Mouse (Mus musculus) gastrocnemius, postnatal 14 days (tissue): ENCODE measurements around the gene Zfp652. TPM values are rescaled to one million over a fixed set of nuclear protein-coding genes. Genes with fewer than 3 reads are reported as not detected.
A peak's percentile ranks its signal among the peaks of the same experiment; 100 is the strongest.

Experiments
- DNase-seq: peaks from one replicate; pipeline ENCODE4 v3.0.0; 2021; ENCODE audit warnings: mixed read lengths
- intact Hi-C: fragments of 180-260 bp; cut with DNase I; formaldehyde crosslinking; loops from one replicate; pipeline ENCODE4 v1.15.1; 2025; ENCODE audit warnings: low total_unique reads
- total RNA-seq, 2 experiments: library from RNA; stranded (reverse); gene quantifications; 2 replicates each; pipeline ENCODE4 v1.2.3; 2021

The Zfp652 gene
- total RNA-seq, 2 experiments from 2014 or later = 42.0 to 43.1 TPM

DNA sequence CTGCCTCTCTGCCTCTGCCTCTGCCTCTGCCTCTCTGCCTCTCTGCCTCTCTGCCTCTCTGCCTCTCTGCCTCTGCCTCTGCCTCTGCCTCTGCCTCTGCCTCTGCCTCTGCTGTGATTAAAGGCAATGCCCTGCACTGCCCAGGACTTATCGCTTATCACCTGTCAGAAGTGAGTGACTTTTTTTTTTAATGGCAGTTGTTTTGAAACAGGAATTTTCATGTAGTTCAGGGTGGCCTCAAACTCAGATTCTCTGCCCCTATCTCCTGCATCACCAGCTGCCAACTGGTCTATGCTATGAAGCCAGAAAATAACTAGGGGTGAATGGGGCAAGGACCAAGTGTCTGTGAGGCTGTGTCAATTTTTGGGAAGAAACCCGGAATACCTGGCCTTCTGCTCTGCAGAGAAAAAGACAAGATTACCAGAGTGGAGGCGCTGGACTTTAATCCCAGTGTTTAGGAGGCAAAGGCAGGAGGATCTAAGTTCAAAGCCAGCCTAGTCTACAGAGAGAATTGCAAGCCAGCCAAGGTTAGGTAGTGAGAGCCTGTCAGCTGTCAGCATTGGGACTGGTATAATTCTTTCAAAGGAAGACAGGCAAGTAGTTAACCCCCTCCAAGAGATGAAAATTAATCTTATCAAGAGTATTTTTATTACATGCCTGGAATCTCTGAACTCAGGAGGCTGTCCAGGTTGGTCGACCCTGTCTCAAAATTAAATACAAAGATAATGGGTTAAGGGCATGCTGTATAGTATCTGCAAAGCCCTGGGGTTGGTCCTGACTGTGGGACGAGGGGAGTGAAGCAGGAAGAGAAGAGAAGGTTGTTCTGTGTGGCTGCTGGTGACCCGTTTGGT is 114.1 kb downstream of the Zfp652 start:
- intact Hi-C loops = loop anchor here (5.0 kb wide), 1 partner anchor 54 kb away; no protein-coding TSS in a partner anchor
- DNase-seq = no peak

DNA sequence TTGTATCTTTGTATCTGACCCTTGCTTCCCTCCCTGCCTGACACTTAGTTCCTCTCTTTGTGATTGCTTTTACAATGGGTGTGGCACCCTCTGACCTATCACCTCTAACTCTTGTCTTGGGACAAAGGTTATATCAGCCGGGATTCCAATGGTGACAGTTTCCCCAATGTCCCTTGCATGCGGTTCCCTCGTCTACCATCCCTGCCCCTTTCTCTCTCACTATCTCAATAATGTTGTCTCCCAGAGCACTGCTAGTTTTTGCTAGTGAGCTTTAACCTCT is 114.6 kb downstream of the Zfp652 start:
- no peak for DNase-seq
- intact Hi-C loops = loop anchor here (5.0 kb wide), 1 partner anchor 55 kb away; no protein-coding TSS in a partner anchor

DNA sequence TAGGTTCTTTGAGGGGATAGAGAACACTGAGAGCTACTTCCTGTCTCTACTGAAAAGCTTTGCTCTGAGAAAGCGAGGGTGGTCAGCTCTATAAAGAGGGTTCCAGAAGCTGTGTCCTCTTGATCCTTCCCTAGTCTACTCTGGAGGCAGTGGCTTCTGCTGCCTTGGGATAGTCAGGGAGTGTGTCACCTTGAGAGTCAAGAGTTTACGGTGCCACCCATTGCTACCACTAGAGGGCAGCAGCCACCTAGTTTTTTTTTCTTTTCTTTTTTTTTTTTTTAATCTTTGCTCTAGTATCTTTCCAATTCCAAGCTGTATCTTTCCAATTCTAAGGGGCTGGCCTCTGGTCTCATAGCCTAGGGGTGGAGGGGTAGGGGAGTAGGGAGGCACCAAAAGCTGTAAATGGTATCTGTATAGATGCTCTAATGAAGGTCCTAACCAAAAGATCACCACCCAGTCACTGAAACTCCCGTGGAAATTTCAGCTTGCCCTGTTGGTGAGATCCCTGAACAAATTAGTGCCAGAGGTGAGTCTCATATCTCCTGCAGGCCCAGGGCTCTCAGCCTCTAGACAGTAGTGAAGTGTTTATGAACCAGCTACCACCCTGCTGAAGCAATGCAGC is 115.1 kb downstream of the Zfp652 start:
- peak; percentile 62 for DNase-seq
- intact Hi-C loops = loop anchor here (2.0 to 5.0 kb wide), 2 partner anchors 25 to 55 kb away; no protein-coding TSS in a partner anchor

DNA sequence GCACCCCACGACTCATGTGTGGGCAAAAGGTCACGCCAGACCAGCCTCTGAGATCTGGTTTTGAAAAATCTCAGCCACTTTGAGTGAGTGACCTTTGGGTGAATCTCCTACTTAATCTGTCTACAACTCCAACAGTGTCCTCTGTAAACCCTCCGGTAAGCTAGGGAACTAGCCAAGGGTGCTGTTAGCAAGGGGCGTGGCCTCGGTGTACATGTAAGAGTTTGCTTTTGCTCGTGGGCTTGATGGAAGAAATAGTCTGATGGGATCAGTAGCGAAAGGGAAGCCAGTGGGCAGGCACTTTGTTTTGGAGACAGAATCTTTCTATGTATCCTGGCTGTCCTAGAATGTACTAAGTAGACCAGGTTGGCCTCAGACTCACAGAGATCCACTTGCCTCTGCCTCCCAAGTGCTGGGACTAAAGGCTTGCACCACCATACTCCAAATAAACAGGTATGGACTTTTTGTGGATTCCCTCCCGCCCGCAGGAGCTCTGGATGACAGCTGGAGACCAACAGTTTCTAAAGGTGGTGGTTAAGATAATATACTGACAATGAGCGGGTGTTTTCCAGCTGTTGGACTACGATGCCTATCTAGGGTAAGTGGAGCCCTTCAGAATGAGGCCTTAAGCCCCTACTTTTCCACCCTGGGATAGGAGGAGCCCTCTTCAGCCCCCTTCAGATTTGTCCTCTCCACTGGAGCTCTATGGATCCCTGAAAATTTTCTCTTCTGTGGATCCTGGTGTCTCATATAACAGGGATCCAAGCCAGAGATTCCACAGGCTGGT is 115.9 kb downstream of the Zfp652 start:
- intact Hi-C loops = loop anchor here (2.0 to 5.0 kb wide), 2 partner anchors 24 to 56 kb away; no protein-coding TSS in a partner anchor
- DNase-seq = no peak

DNA sequence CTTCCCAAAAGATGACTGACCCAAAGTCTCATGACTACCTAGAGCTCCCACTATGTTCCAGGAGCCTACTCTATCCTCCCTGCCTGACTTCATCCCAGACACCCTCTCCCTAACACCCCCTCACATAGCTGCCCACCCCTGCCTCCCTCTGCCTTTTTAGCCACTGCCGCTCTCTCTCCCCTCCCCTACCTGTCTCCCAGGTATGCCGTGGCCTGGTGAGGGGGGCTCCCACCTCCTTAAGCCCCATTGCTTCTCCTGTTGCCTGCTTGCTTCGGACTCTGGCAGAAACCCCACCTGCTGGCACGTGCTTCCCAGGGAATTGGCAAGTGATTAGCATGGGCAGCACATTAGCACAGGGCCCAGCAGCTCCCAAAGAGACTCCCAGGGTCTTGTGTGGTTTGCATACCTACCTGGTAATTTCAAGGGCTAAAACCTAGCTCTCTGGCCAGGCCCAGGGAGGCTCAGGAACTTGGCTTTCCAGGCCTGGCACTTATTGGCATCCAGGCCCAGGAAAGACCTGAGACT is 117.1 kb downstream of the Zfp652 start:
- intact Hi-C loops = loop anchor here (2.0 to 5.0 kb wide), 2 partner anchors 23 to 57 kb away; no protein-coding TSS in a partner anchor
- DNase-seq = no peak

DNA sequence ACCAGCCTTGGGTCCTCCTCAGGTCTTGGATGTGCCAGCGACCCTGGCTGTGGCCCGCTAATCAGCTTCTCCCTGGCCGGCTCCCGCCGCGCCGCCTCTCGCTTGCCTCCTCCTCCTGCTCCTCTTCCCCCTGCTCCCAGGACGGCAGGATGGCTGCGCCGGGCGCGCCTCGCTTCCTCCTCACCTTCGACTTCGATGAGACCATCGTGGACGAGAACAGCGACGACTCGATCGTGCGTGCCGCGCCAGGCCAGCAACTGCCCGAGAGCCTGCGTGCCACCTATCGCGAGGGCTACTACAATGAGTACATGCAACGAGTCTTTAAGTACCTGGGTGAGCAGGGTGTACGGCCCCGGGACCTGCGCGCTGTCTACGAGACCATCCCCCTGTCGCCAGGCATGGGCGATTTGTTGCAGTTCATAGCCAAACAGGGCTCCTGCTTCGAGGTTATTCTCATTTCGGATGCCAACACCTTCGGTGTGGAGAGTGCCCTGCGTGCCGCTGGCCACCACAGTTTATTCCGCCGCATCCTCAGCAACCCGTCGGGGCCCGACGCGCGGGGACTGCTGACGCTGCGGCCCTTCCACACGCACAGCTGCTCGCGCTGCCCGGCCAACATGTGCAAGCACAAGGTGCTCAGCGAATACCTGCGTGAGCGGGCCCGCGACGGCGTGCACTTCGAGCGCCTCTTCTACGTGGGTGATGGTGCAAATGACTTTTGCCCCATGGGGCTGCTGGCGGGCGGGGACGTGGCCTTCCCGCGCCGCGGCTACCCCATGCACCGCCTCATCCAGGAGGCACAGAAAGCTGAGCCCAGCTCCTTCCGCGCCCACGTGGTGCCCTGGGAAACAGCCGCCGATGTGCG is 118.2 kb downstream of the Zfp652 start:
- no peak for DNase-seq

DNA sequence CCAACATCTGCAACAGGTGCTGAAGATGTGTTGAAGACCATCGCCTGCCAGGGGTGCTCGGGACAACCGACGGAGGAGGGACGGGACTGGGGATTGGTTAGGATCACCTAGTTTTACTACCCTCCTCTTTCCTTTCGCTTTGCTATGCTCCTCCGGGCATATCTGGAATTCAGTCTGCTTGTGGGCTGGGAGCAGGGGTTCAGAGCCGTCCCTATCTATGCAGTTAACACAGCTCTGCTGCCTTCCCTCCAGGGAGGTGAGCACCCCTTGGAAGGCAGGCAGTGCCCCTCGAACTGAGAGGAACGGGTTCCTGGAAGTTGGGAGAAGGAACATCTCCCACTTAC is 118.8 kb downstream of the Zfp652 start:
- intact Hi-C loops = no loop called here
- DNase-seq = no peak

More for the DNA sequence above, 118.2 kb downstream of the Zfp652 start:
- intact Hi-C loops = no loop called here

DNA sequence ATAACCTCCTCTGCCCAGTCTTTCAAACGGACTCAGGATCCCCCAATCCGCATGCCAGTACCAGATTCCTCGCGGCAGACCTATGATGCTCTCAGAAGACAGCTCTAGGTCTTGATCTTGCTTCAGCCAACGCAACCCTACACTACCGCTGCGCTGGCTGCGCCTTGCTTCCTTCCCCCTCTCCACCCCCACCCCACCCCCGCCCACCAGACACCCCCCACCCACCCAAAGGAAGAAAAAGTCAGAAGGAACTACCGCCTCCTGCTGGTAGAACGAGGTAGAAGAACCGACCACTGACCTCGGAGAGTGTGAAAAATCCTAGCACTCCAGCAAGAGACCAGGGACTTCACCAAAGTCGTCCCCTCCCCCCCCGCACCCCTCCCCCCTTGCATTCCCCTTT is 119.2 kb downstream of the Zfp652 start:
- DNase-seq = no peak
- intact Hi-C loops = no loop called here

DNA sequence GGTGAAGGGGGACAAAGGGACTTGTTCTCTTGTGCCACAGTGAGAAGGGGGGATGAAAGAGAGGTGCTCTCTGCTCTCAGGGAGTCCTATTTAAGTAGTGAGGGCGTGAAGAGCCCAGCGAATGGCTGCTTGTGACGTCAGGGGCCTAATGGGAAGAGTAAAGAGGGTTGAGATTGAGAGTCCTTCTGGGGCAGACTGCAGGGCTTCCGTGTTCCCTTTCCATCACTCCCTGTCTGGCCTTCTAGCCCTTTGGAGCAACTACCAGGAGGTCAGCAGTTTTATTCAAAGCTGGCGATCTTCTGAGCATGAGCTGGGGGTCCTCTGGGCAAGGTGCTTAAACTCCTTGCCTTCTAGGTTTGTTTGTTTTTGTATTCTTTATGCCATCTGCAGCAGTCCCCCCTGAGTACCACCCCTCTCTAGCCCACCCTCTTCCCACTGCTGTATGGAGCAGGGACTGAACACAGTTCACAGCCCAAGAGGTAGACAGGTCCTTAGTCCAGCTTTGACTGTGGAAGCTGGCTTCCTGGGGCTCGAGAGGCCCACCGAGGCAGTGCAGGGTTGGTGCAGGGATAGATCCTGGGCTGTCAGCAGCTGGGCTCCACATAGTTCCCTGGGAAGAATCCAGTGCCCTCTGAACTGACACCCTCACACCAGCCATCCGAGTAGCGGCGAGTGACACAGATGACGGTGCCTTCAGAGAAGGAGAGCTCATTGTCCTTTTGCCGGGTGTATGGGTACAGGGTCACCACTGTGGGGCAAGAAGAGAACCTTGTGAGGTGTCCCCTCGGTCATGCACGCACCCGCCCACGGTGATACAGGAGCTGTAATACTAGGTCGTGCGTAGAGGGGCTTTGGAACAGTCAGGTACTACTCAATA is 119.9 kb downstream of the Zfp652 start:
- DNase-seq = no peak
- intact Hi-C loops = no loop called here

DNA sequence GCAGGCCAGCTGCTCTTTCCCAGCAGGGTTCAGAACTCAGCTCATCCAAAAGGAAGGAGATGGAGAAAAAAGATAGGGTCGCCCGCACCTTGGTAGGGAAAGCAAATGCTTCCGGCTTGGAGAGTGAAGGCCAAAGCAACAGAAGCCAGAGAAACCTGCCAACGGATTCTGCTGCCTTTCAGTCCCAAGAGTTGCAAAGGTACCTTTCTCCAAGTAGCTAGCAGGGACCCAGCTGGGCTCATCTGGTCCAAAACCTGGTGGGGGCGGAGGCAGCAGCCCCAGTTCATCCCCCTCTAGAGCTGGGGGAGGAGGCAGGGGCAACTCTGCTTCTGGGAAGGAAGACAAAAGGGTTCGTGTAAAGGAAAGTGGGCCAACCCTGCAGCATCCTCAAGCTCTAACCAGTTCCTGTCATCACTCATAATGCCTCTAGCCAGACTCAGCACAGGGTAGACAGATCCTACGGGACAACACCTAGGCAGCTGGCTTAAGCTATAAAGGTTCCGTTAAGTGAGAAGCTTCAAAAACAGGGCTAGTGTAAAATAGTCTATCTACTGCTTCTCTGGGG is 120.6 kb downstream of the Zfp652 start:
- intact Hi-C loops = no loop called here
- DNase-seq = no peak

DNA sequence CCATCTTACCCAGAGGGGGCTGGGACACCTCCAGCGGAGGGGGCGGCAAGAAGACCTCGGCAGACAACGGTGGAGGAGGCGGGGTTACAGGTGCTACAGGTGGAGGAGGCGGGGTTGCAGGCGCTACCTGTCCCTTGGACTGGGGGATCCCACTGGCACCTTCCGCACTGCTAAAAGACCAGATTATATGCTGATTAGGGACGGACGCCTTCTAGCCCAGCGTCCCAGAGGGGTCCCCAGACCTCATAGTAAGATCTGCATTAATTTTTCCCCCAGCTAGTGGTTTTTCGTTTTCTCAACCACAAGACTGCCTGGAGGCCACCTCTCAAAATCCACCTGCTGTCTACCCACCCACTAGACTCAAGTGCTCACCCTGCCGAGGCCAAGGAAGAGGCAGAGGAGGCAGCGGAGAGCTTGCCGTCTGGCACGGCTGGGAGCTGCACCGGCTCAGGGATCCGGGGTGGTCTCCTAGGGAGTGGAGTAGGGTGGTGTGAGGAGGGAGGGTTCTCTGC is 121.2 kb downstream of the Zfp652 start:
- no peak for DNase-seq

DNA sequence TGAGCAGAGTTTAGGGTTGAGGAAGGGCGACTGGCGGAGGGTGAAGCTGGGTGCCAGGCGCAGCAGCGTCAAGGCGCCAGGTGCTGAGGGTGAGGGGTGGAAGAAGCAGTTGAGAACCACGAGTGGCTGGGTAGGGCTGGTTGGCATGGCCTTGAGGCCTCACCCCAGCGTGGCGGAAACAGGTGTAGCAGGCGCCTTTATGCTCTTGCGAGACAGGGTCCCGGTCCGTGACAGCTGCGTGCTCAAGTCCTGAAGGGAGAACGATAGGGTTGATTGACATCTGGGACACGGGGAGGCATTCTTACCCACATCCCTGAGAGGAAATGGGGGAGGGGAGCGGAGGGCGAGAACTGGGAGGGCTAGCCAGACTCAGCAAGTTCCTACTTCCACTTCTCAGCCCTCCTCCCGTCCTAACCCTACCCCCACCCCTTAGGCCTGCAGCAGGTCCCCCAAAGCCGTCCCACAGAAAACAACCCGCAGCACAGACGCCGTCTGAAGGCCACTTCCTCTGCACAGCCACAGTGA is 121.7 kb downstream of the Zfp652 start:
- no peak for DNase-seq
- intact Hi-C loops = no loop called here

More for the DNA sequence above, 121.2 kb downstream of the Zfp652 start:
- intact Hi-C loops = no loop called here

DNA sequence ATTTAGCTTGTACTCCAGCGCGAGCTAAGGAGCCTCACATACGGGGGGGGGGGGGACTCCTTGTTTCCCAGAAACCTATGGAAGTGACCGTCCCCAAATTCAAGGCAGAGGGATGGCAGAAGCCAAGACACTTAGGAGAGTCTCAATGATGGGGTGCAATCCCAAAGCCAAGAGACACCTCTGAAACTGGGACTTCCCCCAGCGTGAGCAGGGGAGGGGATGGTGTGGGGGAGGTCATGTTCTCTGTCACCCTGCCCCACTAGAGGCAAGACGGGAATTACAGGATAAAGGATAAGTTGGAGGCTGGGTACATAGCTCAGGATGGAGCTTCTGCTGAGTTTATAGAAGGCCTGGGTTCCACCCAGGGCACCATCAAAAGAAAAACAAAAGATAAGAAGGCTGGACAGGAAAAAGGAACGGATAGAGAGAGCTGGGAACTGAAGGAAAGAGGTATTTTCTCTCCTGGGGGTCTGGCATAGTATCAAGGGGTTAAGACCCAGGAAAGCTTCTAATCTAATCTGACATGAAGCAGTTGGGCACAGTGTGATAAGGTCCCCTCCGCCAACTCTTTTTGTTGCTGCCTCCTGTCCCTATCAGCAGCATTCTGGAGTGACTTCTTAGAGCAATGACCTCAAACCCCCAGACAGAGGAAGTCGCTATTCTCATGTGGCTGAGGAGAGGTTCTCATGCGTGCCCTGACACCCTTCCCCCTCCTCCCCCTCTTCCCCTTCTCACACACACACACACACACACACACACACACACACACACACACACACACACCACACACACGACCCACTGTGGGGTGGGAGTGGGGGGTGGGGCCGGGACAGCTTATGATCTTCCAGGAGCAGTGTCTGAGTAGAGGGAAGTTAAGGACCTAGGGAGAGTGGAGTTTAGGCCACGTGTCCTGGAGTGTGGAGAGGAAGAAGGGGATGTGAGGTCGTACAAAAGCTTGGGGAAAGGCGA is 122.6 kb downstream of the Zfp652 start:
- no peak for DNase-seq
- intact Hi-C loops = no loop called here

DNA sequence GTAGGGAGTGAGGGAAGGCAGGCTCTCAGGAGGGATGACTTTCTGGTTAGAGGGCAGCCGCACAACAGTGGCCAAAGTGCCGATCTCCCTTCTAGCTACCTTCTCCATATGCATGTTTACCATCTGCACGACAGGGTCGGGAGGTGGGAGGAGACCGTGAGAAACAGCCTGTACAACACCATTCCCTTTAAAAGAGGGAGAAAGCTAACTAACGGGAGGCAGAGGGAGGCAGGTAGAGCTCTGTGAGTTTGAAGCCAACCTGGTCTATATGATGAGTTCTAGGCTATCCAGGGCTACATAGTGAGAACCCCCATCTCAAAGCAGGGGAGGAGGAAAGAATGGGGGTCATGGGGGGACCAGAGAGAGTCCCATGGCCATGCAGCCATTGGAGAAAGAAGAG is 123.4 kb downstream of the Zfp652 start:
- intact Hi-C loops = no loop called here
- DNase-seq = no peak

DNA sequence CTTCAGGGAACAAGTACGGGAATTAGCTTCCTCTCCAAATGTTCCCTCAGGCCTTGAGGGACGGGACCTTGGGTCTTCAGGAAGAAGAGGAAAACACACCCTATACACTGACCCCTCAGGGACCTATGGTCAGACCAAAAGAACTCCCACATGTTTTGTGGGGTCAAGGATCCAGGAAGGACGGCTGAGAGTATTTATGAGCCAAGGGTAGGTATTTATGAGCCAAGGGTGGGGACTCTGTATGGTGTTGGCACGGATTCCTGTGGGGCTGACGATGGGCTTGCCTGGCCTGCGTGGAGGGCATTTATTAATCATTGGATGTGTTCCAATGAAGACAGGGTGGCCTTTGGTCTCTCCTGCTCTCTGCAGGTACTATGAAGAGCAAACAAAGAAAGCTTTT is 124.0 kb downstream of the Zfp652 start:
- DNase-seq = no peak
- intact Hi-C loops = no loop called here

DNA sequence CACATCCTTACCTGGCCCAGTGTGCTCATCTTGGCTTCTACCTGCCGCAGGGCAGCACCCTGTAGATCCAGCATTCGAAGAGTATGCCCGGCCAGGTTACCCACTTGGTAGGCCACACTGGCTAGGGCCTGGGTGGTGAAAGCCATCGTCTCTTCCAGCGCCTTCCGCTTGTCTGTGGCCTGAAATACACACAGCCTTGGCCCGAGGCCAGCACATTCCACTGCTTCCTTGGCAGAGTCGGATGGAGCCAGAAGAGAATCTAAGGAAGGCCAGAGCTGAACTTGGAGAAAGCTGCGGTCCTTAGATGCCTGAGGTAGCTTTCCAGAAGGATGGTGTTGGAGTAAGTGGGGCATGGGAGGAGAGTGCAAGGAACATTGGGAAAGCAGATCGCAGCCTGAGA is 124.6 kb downstream of the Zfp652 start, which contains the start of gene Gngt2:
Gngt2 (plus strand) TSS at position 158 of the 400 bp plus-strand sequence.
- intact Hi-C loops = no loop called here
- DNase-seq = peak; percentile 84
